Mouse (Mus musculus) neural tube, embryonic 14.5 days (tissue): Measurements from ENCODE around the gene Car11. TPM values are rescaled to one million over a fixed set of nuclear protein-coding genes. Genes with fewer than 3 reads are reported as not detected.

Source experiments
- ATAC-seq: fragments of 200-750 bp; cut with Nextera tagmentation; 2 replicates; pipeline ENCODE4 v1.8.0; 2017; ENCODE audit warnings: low read depth, mild to moderate bottlenecking, moderate TSS enrichment, moderate library complexity
- H3K27ac ChIP-seq: fragments of 300-500 bp; sonication (generic); 2 replicates; pipeline ENCODE4 v1.5.1; 2014; ENCODE audit warnings: low read depth, mild to moderate bottlenecking, control low read depth, low read length, moderate library complexity, mixed read lengths
- H3K27me3 ChIP-seq: fragments of 300-500 bp; sonication (generic); 2 replicates; pipeline ENCODE4 v1.6.1; 2014; ENCODE audit warnings: low read length; ENCODE audit not compliant: control insufficient read depth, insufficient read depth
- H3K36me3 ChIP-seq: fragments of 300-500 bp; sonication (generic); 2 replicates; pipeline ENCODE4 v1.6.1; 2014; ENCODE audit warnings: low read length, mixed read lengths; ENCODE audit not compliant: control insufficient read depth, insufficient read depth
- H3K4me1 ChIP-seq: fragments of 300-500 bp; sonication (generic); 2 replicates; pipeline ENCODE4 v1.6.1; 2014; ENCODE audit warnings: low read length; ENCODE audit not compliant: control insufficient read depth, insufficient read depth
- H3K4me2 ChIP-seq: fragments of 300-500 bp; sonication (generic); 2 replicates; pipeline ENCODE4 v1.6.1; 2014; ENCODE audit warnings: mild to moderate bottlenecking, low read depth, low read length, control low read depth
- H3K4me3 ChIP-seq: fragments of 300-500 bp; sonication (generic); 2 replicates; pipeline ENCODE4 v1.5.1; 2014; ENCODE audit warnings: low read depth, low read length, control low read depth, mixed read lengths
- H3K9ac ChIP-seq: fragments of 300-500 bp; sonication (generic); replicated peaks from 2 replicates; pipeline ENCODE4 v1.6.1; 2014; ENCODE audit warnings: low read depth, mild to moderate bottlenecking, control low read depth, low read length, mixed read lengths
- H3K9me3 ChIP-seq: fragments of 300-500 bp; sonication (generic); 2 replicates; pipeline ENCODE4 v1.6.1; 2016; ENCODE audit warnings: low read length; ENCODE audit not compliant: control insufficient read depth
- WGBS: fragments of 180-500 bp; shearing (Covaris S2); extraction: QIAGEN DNeasy Blood & Tissue Kit; methylation state at CpG from one replicate; pipeline ENCODE4 v1.1.7; 2014; 5-methylcytosine and 5-hydroxymethylcytosine counted together
- polyA plus RNA-seq: library from polyadenylated mRNA; unstranded; fragments of >200 nt; fragmentation: Nextera tagmentation; extraction: Ambion mirVana; gene quantifications from 2 replicates; pipeline ENCODE4 v1.2.1, GENCODE M21; 2014

The Car11 gene
- polyA plus RNA-seq, 1 experiment from 2014 or later, result 31.9 TPM

GRCm38 (mm10) chr7:45701607-45702006 lies 2.0 kb downstream of the Car11 start:
- Histone ChIP-seq H3K9me3 (no peaks in the 10 kb centered on the region), H3K4me1 (peaks cover 22% of the 10 kb centered on the region), H3K27ac (no peak overlapping the region), H3K4me3 (peak overlapping the region; percentile 22; the same call in 1 of the 2 replicates), H3K36me3 (no peaks in the 10 kb centered on the region), H3K9ac (no peak overlapping the region), H3K27me3 (peaks cover 7% of the 10 kb centered on the region; the same call in 1 of the 2 replicates), H3K4me2 (peak overlapping the region; percentile 85)
- no peak for ATAC-seq
- WGBS, result 85% methylated on average over 11 of the region's 11 CpGs

GRCm38 (mm10) chr7:45702316-45702715 lies 2.7 kb downstream of the Car11 start:
- Histone ChIP-seq H3K4me1 (peaks cover 23% of the 10 kb centered on the region), H3K36me3 (no peaks in the 10 kb centered on the region), H3K27ac (no peak overlapping the region), H3K9me3 (no peaks in the 10 kb centered on the region), H3K4me2 (no peak overlapping the region), H3K27me3 (peaks cover 7% of the 10 kb centered on the region; the same call in 1 of the 2 replicates), H3K9ac (no peak overlapping the region), H3K4me3 (no peak overlapping the region)
- no peak for ATAC-seq
- WGBS, result 96% methylated on average over 11 of the region's 11 CpGs

- 90% methylated on average over 17 of the region's 17 CpGs for WGBS
- no peaks in the 10 kb centered on the region for H3K36me3 ChIP-seq
- H3K9me3 ChIP-seq, result no peaks in the 10 kb centered on the region
- peak overlapping the region; percentile 93 for H3K4me2 ChIP-seq
- H3K27ac ChIP-seq, result no peak overlapping the region
- no peak overlapping the region for H3K4me3 ChIP-seq
- H3K9ac ChIP-seq, result no peak overlapping the region
- peaks cover 7% of the 10 kb centered on the region; the same call in 1 of the 2 replicates for H3K27me3 ChIP-seq
- peaks cover 24% of the 10 kb centered on the region for H3K4me1 ChIP-seq
- ATAC-seq, result no peak
These were observed 3.3 kb downstream of the Car11 start for GRCm38 (mm10) chr7:45702809-45703520.

- H3K4me1 ChIP-seq, result peaks cover 30% of the 10 kb centered on the region
These were observed 3.9 kb downstream of the Car11 start for GRCm38 (mm10) chr7:45703521-45704033.

GRCm38 (mm10) chr7:45704046-45704559 lies 4.5 kb downstream of the Car11 start:
- Histone ChIP-seq H3K27me3 (peaks cover 4% of the 10 kb centered on the region; the same call in 1 of the 2 replicates), H3K4me2 (peak overlapping the region; percentile 93), H3K4me3 (peak overlapping the region; percentile 31), H3K9me3 (no peaks in the 10 kb centered on the region), H3K27ac (peak overlapping the region; percentile 73), H3K9ac (peak overlapping the region; percentile 47), H3K36me3 (no peaks in the 10 kb centered on the region), H3K4me1 (peaks cover 35% of the 10 kb centered on the region)
- 1% methylated on average over 13 of the region's 13 CpGs for WGBS
- peak; percentile 44 for ATAC-seq

More at GRCm38 (mm10) chr7:45703521-45704033, 3.9 kb downstream of the Car11 start:
- peak overlapping the region; percentile 93 for H3K4me2 ChIP-seq
- H3K27me3 ChIP-seq, result peaks cover 4% of the 10 kb centered on the region; the same call in 1 of the 2 replicates
- H3K4me3 ChIP-seq, result peak overlapping the region; percentile 31
- WGBS, result 37% methylated on average over 12 of the region's 12 CpGs
- no peak for ATAC-seq
- peak overlapping the region; percentile 73 for H3K27ac ChIP-seq
- H3K9ac ChIP-seq, result peak overlapping the region; percentile 13; the same call in 1 of the 2 replicates
- no peaks in the 10 kb centered on the region for H3K36me3 ChIP-seq
- H3K9me3 ChIP-seq, result no peaks in the 10 kb centered on the region

- Histone ChIP-seq H3K36me3 (no peaks in the 10 kb centered on the region), H3K27ac (peak within 1 kb of the TSS; percentile 73), H3K4me1 (peaks cover 43% of the 10 kb centered on the region), H3K4me2 (peak within 1 kb of the TSS; percentile 93), H3K9me3 (no peaks in the 10 kb centered on the region), H3K27me3 (no peaks in the 10 kb centered on the region), H3K9ac (peak within 1 kb of the TSS; percentile 47), H3K4me3 (peak within 1 kb of the TSS; percentile 48)
- peak; percentile 84 for ATAC-seq
- under 1% methylated on average over 36 of the region's 36 CpGs for WGBS
These were observed 5.2 kb downstream of the Car11 start, which contains the start of gene Dbp for GRCm38 (mm10) chr7:45704730-45705442. Gene Dbp, plus strand, starts transcription at chr7:45705088.

- no peak for ATAC-seq
- peak overlapping the region; percentile 93 for H3K4me2 ChIP-seq
- H3K36me3 ChIP-seq, result peaks cover 3% of the 10 kb centered on the region
- under 1% methylated on average over 21 of the region's 21 CpGs for WGBS
- peaks cover 40% of the 10 kb centered on the region for H3K4me1 ChIP-seq
- no peaks in the 10 kb centered on the region for H3K9me3 ChIP-seq
- peak overlapping the region; percentile 41; the same call in 1 of the 2 replicates for H3K27ac ChIP-seq
- H3K4me3 ChIP-seq, result peak overlapping the region; percentile 48
- H3K9ac ChIP-seq, result peak overlapping the region; percentile 32; the same call in 1 of the 2 replicates
- no peaks in the 10 kb centered on the region for H3K27me3 ChIP-seq
These were observed 5.8 kb downstream of the Car11 start for GRCm38 (mm10) chr7:45705443-45705864.

GRCm38 (mm10) chr7:45705873-45706281 lies 6.2 kb downstream of the Car11 start:
- peak overlapping the region; percentile 48 for H3K4me3 ChIP-seq
- no peak for ATAC-seq
- peaks cover 40% of the 10 kb centered on the region for H3K4me1 ChIP-seq
- H3K36me3 ChIP-seq, result peaks cover 7% of the 10 kb centered on the region
- WGBS, result 0% methylated on average over 7 of the region's 7 CpGs
- no peak overlapping the region for H3K27ac ChIP-seq
- no peaks in the 10 kb centered on the region for H3K27me3 ChIP-seq
- no peaks in the 10 kb centered on the region for H3K9me3 ChIP-seq
- H3K4me2 ChIP-seq, result peak overlapping the region; percentile 93
- H3K9ac ChIP-seq, result peak overlapping the region; percentile 32; the same call in 1 of the 2 replicates
